Mouse (Mus musculus): Measurements from ENCODE around the gene Litaf. TPM values are rescaled to one million over a fixed set of nuclear protein-coding genes. Genes with fewer than 3 reads are reported as not detected.

The Litaf gene
- 94.2 and 103 TPM in 2 replicates for polyA plus RNA-seq (2015; fragmentation: Nextera tagmentation; extraction: Ambion mirVana)

DNA sequence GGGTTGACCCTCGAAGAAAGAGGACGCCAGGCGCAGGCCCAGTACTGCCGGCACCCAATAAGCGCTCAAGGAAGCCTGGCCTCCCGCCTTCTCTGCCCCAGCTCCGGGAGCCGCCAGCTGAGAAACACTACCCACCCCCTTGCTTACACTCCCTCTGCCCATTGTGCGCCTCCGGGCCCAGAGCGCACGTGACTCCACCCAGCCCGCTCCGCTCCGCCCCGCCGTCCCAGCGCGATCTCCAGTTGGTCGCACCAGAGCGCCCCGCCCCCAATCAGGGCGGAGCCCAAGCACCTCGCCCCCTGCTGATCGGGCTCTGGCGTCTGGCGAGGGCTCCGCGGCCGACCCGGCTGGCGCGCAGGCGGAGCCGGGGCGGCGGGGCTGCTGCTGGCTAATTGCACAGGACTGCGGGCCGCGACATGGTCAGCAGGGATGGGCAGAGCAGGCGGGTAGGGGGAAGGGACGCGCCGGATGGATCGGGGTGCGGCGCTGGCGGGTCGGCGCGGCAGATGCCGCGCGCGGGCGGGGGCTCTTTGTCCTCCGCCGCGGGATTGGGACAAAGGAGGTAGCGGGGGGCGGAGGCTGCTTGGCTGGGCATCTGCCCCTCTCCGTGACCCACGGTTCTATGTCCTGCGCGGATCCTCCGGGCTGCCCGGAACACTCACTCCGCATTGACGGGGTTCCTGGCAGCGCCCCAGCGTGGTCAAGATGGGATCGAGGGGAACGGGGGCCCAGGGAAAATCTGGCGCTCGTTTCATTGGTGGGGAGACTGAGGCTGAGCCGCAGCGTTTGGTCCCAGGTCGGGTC is at the start of gene Litaf:
Litaf (minus strand) TSS at position 129 of the 804 bp plus-strand sequence.
- peak within 1 kb of the TSS; percentile 86 for H3K9ac ChIP-seq (ENCODE audit: low read length)
- peaks cover 27% of the 10 kb centered on the region for H3K4me1 ChIP-seq (ENCODE audit: control insufficient read depth, insufficient read depth, low read length)
- H3K36me3 ChIP-seq (ENCODE audit: control insufficient read depth, insufficient read depth, low read length): no peaks in the 10 kb centered on the region
- H3K27ac ChIP-seq (ENCODE audit: low read length): peak within 1 kb of the TSS; percentile 85
- peak within 1 kb of the TSS; percentile 71 for H3K4me3 ChIP-seq (replicated peaks; ENCODE audit: low read length)
- H3K27me3 ChIP-seq (ENCODE audit: control insufficient read depth, insufficient read depth, low read length): no peaks in the 10 kb centered on the region
- ATAC-seq (ENCODE audit: insufficient read depth, low FRiP score): peak; percentile 98
- H3K9me3 ChIP-seq (replicated peaks; ENCODE audit: control insufficient read depth, low read length): no peaks in the 10 kb centered on the region
- peak within 1 kb of the TSS; percentile 81 for H3K4me2 ChIP-seq (ENCODE audit: low read depth, low read length)
- WGBS: under 1% methylated on average over 78 of the region's 78 CpGs

DNA sequence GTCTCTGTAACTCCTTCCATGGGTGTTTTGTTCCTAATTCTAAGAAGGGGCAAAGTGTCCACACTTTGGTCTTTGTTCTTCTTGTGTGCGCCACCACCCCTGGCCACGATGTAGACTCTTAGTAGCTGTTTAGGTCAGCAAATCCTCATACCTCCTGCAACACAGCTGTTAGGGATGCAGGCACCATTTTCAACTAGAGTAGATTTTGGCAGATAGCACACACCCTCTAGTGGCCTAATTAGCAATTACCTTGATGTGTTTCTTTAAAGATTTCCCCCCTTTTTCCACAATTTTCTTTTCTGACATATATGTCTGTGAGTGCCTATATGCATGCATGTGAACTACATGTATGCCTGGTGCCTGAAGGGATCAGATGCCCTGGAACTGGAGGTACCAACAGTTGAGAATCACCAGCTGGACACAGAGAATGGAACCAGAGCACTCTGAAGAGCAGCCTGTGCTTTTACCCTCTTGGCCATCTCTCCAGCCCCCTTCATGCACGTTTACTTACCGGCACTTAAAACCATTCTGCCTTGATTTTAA is 43.3 kb upstream of the Litaf start:
- H3K9ac ChIP-seq (ENCODE audit: low read length): no peak overlapping the region
- H3K36me3 ChIP-seq (ENCODE audit: control insufficient read depth, insufficient read depth, low read length): peaks cover 8% of the 10 kb centered on the region; the same call in 1 of the 2 replicates
- H3K4me3 ChIP-seq (replicated peaks; ENCODE audit: low read length): no peak overlapping the region
- no peaks in the 10 kb centered on the region for H3K9me3 ChIP-seq (replicated peaks; ENCODE audit: control insufficient read depth, low read length)
- H3K27ac ChIP-seq (ENCODE audit: low read length): no peak overlapping the region
- no peak for ATAC-seq (ENCODE audit: insufficient read depth, low FRiP score)
- no peak overlapping the region for H3K4me2 ChIP-seq (ENCODE audit: low read depth, low read length)
- no peaks in the 10 kb centered on the region for H3K27me3 ChIP-seq (ENCODE audit: control insufficient read depth, insufficient read depth, low read length)
- no peaks in the 10 kb centered on the region for H3K4me1 ChIP-seq (ENCODE audit: control insufficient read depth, insufficient read depth, low read length)
- 56% methylated on average over 4 of the region's 4 CpGs for WGBS

DNA sequence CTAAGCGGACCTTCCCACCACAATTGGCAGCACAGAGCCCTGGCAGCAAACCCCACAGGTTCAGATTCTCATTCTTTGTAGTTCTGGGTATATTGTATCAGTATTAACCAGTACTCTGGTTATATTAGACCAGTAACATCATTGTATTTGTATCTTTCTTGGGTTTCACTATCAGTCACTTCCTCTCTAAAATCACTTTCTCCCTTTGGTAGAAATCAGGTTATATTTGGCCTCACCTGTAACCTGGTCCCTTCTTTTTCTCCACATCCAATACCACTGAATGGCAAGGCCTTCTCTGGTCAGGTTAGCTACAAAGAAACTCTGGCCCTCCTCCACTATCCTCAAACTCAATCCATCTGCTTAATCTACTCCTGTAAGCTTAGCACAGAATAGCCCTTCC is 38.9 kb upstream of the Litaf start:
- no peak for ATAC-seq (ENCODE audit: insufficient read depth, low FRiP score)
- H3K4me2 ChIP-seq (ENCODE audit: low read depth, low read length): no peak overlapping the region
- no peaks in the 10 kb centered on the region for H3K9me3 ChIP-seq (replicated peaks; ENCODE audit: control insufficient read depth, low read length)
- no peak overlapping the region for H3K27ac ChIP-seq (ENCODE audit: low read length)
- peaks cover 13% of the 10 kb centered on the region for H3K36me3 ChIP-seq (ENCODE audit: control insufficient read depth, insufficient read depth, low read length)
- H3K4me1 ChIP-seq (ENCODE audit: control insufficient read depth, insufficient read depth, low read length): no peaks in the 10 kb centered on the region
- H3K4me3 ChIP-seq (replicated peaks; ENCODE audit: low read length): no peak overlapping the region
- H3K27me3 ChIP-seq (ENCODE audit: control insufficient read depth, insufficient read depth, low read length): no peaks in the 10 kb centered on the region
- WGBS: 100% methylated on average over 1 of the region's 1 CpGs
- no peak overlapping the region for H3K9ac ChIP-seq (ENCODE audit: low read length)

DNA sequence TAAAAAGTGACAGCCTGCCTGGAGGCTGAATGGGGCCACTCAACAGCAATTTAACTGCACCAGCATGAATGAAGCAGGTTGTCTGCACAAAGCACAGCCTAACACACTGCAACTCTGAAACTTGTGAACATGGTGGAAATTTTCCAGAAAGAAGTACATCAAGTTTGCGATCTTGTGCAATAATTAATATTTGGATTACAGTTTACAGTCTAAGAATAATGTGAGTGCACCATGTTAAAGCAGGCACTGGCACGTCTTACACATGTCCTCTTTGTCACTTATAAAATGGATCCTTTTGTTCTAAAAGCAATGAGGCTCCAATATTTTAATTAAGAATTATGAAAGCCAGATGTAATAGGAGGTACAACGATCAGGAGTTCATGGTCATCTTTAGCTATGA is 31.3 kb upstream of the Litaf start:
- 88% methylated on average over 3 of the region's 3 CpGs for WGBS
- Histone ChIP-seq H3K4me3 (replicated peaks; ENCODE audit: low read length) (no peak overlapping the region), H3K36me3 (ENCODE audit: control insufficient read depth, insufficient read depth, low read length) (no peaks in the 10 kb centered on the region; the same call in 1 of the 2 replicates), H3K4me1 (ENCODE audit: control insufficient read depth, insufficient read depth, low read length) (no peaks in the 10 kb centered on the region), H3K9me3 (replicated peaks; ENCODE audit: control insufficient read depth, low read length) (no peaks in the 10 kb centered on the region), H3K27ac (ENCODE audit: low read length) (no peak overlapping the region), H3K9ac (ENCODE audit: low read length) (no peak overlapping the region), H3K4me2 (ENCODE audit: low read depth, low read length) (no peak overlapping the region), H3K27me3 (ENCODE audit: control insufficient read depth, insufficient read depth, low read length) (no peaks in the 10 kb centered on the region)
- no peak for ATAC-seq (ENCODE audit: insufficient read depth, low FRiP score)

DNA sequence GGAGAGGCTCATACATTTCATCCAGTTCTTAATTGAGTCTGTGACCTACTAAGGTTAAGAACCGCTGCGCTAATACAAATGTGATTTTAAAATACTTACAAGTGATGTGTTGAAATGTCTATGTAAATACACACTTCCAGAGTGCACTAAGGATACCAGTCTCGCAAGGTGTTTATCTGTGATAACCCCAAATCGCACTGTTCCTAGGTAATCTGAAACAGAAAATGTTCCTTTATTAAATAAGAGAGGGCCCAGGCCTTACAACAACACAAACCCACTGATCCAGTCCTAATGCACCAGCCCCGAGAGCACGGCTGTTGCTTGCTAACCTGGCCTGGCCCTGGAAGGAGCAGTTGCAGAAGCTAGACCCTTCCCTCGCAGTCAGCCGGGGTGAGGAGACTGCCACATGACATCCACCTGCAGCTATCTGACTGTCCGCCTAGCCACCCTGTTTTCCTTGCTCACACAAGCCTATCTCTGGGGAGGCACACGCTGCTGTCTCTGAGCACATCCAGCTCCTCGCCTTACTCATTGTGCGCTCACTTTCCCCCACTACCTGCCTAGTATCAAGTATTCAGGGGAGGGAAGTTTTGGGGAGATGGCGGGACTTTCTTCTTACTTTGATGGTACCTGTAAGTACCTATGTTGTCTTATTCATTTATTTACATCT is 27.9 kb upstream of the Litaf start:
- ATAC-seq (ENCODE audit: insufficient read depth, low FRiP score): no peak
- Histone ChIP-seq H3K36me3 (ENCODE audit: control insufficient read depth, insufficient read depth, low read length) (0 out of 2 replicates have a peak, but pooled peaks cover 12% of the 10 kb centered on the region), H3K4me2 (ENCODE audit: low read depth, low read length) (no peak overlapping the region), H3K27ac (ENCODE audit: low read length) (no peak overlapping the region), H3K9ac (ENCODE audit: low read length) (no peak overlapping the region), H3K9me3 (replicated peaks; ENCODE audit: control insufficient read depth, low read length) (no peaks in the 10 kb centered on the region), H3K4me3 (replicated peaks; ENCODE audit: low read length) (no peak overlapping the region), H3K27me3 (ENCODE audit: control insufficient read depth, insufficient read depth, low read length) (no peaks in the 10 kb centered on the region), H3K4me1 (ENCODE audit: control insufficient read depth, insufficient read depth, low read length) (no peaks in the 10 kb centered on the region)
- WGBS: 87% methylated on average over 13 of the region's 13 CpGs

DNA sequence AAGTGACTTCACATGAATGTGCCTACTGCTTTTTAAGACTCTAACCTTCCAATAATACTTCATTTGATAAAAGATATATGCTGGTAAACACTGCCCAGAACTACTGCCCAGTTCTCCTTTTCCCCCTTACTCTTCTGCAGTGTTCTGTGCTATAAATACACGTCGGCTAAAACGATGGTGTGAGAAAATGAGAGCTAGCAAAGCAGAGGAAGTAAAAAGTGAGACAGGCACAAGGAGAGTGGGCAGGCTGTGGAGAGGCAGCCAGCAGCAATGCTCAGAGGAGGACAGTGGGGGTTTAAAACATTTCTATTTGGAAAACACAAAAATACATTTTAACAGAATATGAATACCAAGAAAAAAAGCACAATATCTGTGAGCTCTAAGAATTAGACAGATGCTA is 26.6 kb upstream of the Litaf start:
- no peak overlapping the region for H3K4me2 ChIP-seq (ENCODE audit: low read depth, low read length)
- H3K36me3 ChIP-seq (ENCODE audit: control insufficient read depth, insufficient read depth, low read length): peaks cover 23% of the 10 kb centered on the region; the same call in 1 of the 2 replicates
- ATAC-seq (ENCODE audit: insufficient read depth, low FRiP score): no peak
- no peak overlapping the region for H3K9ac ChIP-seq (ENCODE audit: low read length)
- no peaks in the 10 kb centered on the region for H3K9me3 ChIP-seq (replicated peaks; ENCODE audit: control insufficient read depth, low read length)
- no peak overlapping the region for H3K4me3 ChIP-seq (replicated peaks; ENCODE audit: low read length)
- no peak overlapping the region for H3K27ac ChIP-seq (ENCODE audit: low read length)
- no peaks in the 10 kb centered on the region for H3K4me1 ChIP-seq (ENCODE audit: control insufficient read depth, insufficient read depth, low read length)
- 65% methylated on average over 3 of the region's 3 CpGs for WGBS
- H3K27me3 ChIP-seq (ENCODE audit: control insufficient read depth, insufficient read depth, low read length): no peaks in the 10 kb centered on the region

DNA sequence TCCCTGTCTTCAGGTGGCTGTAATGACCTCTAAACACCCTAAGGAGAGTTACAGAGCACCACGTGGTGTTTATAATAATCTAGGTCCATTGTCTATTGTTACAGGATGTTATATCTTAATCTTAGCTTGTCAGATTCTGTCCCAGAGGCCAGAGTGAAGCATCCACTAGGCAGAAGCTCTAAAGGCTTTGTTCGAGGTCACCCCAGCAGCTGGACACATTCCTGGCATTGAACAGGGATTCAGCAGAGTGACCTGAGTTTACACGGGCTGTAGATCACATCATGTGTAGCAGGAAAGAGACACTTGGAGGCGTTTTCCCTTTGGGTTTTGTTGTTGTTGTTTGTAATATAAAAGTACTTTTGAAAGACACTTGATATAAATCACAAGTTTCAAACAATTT is 26.1 kb upstream of the Litaf start:
- WGBS: 70% methylated on average over 4 of the region's 4 CpGs
- no peaks in the 10 kb centered on the region for H3K27me3 ChIP-seq (ENCODE audit: control insufficient read depth, insufficient read depth, low read length)

DNA sequence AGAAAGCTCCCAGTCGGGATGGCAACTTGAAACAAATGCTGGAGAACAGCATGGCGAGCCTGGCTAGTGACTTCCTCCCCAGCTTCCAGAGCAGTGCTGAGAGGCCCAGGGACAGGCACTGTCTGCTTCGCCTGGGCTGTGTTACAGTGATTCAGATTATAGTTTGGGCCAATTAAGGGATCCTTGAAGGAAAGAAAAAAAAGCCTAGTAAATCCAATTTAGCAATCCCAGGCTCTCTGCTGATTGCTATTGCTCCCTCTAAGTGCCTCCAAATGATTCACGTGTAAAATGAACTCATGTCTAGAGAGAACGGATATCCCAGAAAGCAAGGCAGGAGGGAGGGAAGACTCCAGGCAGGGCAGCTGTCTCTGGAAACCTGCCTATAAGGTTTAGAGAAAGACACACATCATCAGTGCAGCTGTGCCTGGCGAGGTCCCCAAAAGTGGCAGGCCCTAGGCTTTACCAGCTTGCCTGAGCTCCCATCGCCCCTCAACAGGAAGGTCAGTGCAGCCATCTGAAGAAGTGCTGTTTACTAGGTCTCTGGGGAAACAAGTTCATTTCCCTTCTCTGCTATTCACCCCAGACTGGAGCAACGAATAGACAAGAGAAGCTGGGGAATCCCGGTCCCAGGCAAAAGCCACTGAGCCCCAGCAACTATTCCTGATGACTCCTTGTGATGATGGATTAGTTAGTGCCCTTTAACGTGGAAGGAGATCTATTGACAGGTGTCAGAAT is 25.0 kb upstream of the Litaf start:
- ATAC-seq (ENCODE audit: insufficient read depth, low FRiP score): no peak
- H3K9ac ChIP-seq (ENCODE audit: low read length): no peak overlapping the region
- H3K36me3 ChIP-seq (ENCODE audit: control insufficient read depth, insufficient read depth, low read length): peaks cover 24% of the 10 kb centered on the region; the same call in 1 of the 2 replicates
- no peaks in the 10 kb centered on the region for H3K4me1 ChIP-seq (ENCODE audit: control insufficient read depth, insufficient read depth, low read length)
- 83% methylated on average over 10 of the region's 10 CpGs for WGBS
- H3K4me2 ChIP-seq (ENCODE audit: low read depth, low read length): no peak overlapping the region
- no peaks in the 10 kb centered on the region for H3K9me3 ChIP-seq (replicated peaks; ENCODE audit: control insufficient read depth, low read length)
- H3K27me3 ChIP-seq (ENCODE audit: control insufficient read depth, insufficient read depth, low read length): no peaks in the 10 kb centered on the region
- no peak overlapping the region for H3K27ac ChIP-seq (ENCODE audit: low read length)
- no peak overlapping the region for H3K4me3 ChIP-seq (replicated peaks; ENCODE audit: low read length)

More for the DNA sequence above, 26.1 kb upstream of the Litaf start:
- peaks cover 24% of the 10 kb centered on the region; the same call in 1 of the 2 replicates for H3K36me3 ChIP-seq (ENCODE audit: control insufficient read depth, insufficient read depth, low read length)
- H3K4me3 ChIP-seq (replicated peaks; ENCODE audit: low read length): no peak overlapping the region
- H3K4me2 ChIP-seq (ENCODE audit: low read depth, low read length): no peak overlapping the region
- no peak for ATAC-seq (ENCODE audit: insufficient read depth, low FRiP score)
- H3K9me3 ChIP-seq (replicated peaks; ENCODE audit: control insufficient read depth, low read length): no peaks in the 10 kb centered on the region
- H3K9ac ChIP-seq (ENCODE audit: low read length): no peak overlapping the region
- H3K27ac ChIP-seq (ENCODE audit: low read length): no peak overlapping the region
- H3K4me1 ChIP-seq (ENCODE audit: control insufficient read depth, insufficient read depth, low read length): no peaks in the 10 kb centered on the region

Data from stomach, embryonic 16.5 days (tissue).